Mouse (Mus musculus): ENCODE measurements around the gene Arid3b.
"Not testable (repeated sequence)": the region's sequence is repeated elsewhere in the genome, so short reads cannot be mapped to it uniquely, and the experiment has no call there.

Gene Arid3b

GRCm38 (mm10) chr9:57836581-57837170 lies at the start of gene Arid3b:
TSS of gene Arid3b (minus strand) at chr9:57836793.
- DNase-seq (ENCODE audit: low read depth, low spot score) = peak; percentile 90

- no peak for DNase-seq (ENCODE audit: low read depth, low spot score)
Observed at GRCm38 (mm10) chr9:57883413-57883812, 46.8 kb upstream of the Arid3b start.

- not testable (repeated sequence) for DNase-seq (ENCODE audit: low read depth, low spot score)
Observed at GRCm38 (mm10) chr9:57881781-57882180, 45.2 kb upstream of the Arid3b start.

GRCm38 (mm10) chr9:57880278-57880677 lies 43.7 kb upstream of the Arid3b start:
- no peak for DNase-seq (ENCODE audit: low read depth, low spot score)

- no peak for DNase-seq (ENCODE audit: low read depth, low spot score)
Observed at GRCm38 (mm10) chr9:57879213-57879612, 42.6 kb upstream of the Arid3b start.

GRCm38 (mm10) chr9:57874994-57875393 lies 38.4 kb upstream of the Arid3b start:
- DNase-seq (ENCODE audit: low read depth, low spot score) = no peak

GRCm38 (mm10) chr9:57874134-57874533 lies 37.5 kb upstream of the Arid3b start:
- DNase-seq (ENCODE audit: low read depth, low spot score) = no peak

GRCm38 (mm10) chr9:57870273-57870816 lies 33.8 kb upstream of the Arid3b start:
- DNase-seq (ENCODE audit: low read depth, low spot score) = no peak

- DNase-seq (ENCODE audit: low read depth, low spot score) = no peak
Observed at GRCm38 (mm10) chr9:57868767-57869166, 32.2 kb upstream of the Arid3b start.

GRCm38 (mm10) chr9:57867880-57868279 lies 31.3 kb upstream of the Arid3b start:
- no peak for DNase-seq (ENCODE audit: low read depth, low spot score)

GRCm38 (mm10) chr9:57867236-57867635 lies 30.6 kb upstream of the Arid3b start:
- DNase-seq (ENCODE audit: low read depth, low spot score) = no peak

GRCm38 (mm10) chr9:57866530-57866929 lies 29.9 kb upstream of the Arid3b start:
- DNase-seq (ENCODE audit: low read depth, low spot score) = no peak

GRCm38 (mm10) chr9:57864336-57864735 lies 27.7 kb upstream of the Arid3b start:
- DNase-seq (ENCODE audit: low read depth, low spot score) = no peak

- peak; percentile 38 for DNase-seq (ENCODE audit: low read depth, low spot score)
Observed at GRCm38 (mm10) chr9:57861951-57862471, 25.4 kb upstream of the Arid3b start.

GRCm38 (mm10) chr9:57856456-57856855 lies 19.9 kb upstream of the Arid3b start:
- no peak for DNase-seq (ENCODE audit: low read depth, low spot score)

- no peak for DNase-seq (ENCODE audit: low read depth, low spot score)
Observed at GRCm38 (mm10) chr9:57854280-57854679, 17.7 kb upstream of the Arid3b start.

- DNase-seq (ENCODE audit: low read depth, low spot score) = no peak
Observed at GRCm38 (mm10) chr9:57839032-57839431, 2.4 kb upstream of the Arid3b start.

- no peak for DNase-seq (ENCODE audit: low read depth, low spot score)
Observed at GRCm38 (mm10) chr9:57835841-57836514, 615 bp downstream of the Arid3b start.

- DNase-seq (ENCODE audit: low read depth, low spot score) = no peak
Observed at GRCm38 (mm10) chr9:57834629-57835417, 1.8 kb downstream of the Arid3b start.

- DNase-seq (ENCODE audit: low read depth, low spot score) = no peak
Observed at GRCm38 (mm10) chr9:57833762-57834471, 2.7 kb downstream of the Arid3b start.

- no peak for DNase-seq (ENCODE audit: low read depth, low spot score)
Observed at GRCm38 (mm10) chr9:57831267-57832082, 5.1 kb downstream of the Arid3b start.
